Mouse (Mus musculus): Measurements from ENCODE around the gene Pram1.
"Not testable (repeated sequence)": the region's sequence is repeated elsewhere in the genome, so short reads cannot be mapped to it uniquely, and the experiment has no call there.

The Pram1 gene

GRCm38 (mm10) chr17:33637516-33638276 lies at the start of gene Pram1:
Pram1 (plus strand) TSS chr17:33638056.
- DNase-seq (ENCODE audit: low spot score): no peak

DNA sequence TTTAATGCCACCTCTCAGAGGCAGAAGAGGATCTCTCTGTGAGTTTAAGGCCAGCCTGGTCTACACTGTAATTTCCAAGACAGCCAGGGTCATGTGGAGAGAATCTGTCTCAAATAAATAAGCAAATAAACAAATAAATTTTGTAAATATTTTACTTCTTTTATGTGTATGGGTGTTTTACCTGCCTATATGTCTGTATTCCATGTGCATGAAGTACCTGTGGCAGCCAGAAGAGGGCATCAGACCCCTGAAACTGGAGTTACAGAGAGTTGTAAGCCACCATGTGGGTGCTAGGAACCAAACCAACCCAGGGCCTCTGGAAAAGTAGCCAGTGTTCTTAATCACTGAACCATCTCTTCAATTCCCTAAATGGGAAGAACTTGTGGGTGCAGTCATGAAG lies 40.6 kb upstream of the Pram1 start:
- no peak for DNase-seq (ENCODE audit: low spot score)

DNA sequence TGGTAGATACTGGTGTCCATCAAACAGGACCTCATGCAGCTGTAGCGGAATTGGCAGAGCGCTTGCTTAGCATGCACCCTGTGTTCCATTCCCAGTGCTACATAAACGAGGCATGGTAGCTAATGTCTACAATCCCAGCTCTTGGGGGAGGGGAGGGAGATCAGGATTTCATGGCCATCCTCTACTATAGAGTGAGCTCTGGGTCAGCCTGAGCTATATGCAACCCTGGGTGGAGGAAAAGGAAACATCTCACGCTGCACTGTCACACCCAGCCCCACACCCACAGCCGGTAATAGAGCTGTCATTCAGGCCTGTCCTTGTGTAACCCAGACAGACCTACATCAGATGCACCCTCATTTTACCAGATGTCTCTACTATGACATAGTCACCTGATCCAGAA lies 39.4 kb upstream of the Pram1 start:
- no peak for DNase-seq (ENCODE audit: low spot score)

GRCm38 (mm10) chr17:33599836-33600475 lies 37.9 kb upstream of the Pram1 start:
- DNase-seq (ENCODE audit: low spot score): no peak

DNA sequence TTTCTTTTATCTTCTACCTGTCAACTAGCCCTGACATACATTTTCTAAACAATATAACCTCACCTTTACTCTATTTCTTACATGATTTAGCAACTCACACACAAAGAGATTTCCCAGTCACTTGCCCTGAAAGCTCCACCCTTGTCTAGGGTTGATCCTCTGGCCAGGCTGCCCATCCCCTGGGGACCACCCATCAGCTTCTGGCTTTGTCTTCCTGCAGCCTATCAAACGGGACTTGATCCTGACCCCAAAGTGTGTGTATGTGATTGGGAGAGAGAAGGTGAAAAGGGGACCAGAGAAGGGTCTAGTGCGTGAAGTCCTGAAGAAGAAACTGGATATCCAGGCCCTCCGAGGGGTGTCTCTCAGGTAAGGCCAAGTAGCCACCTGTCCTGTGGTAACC lies 37.0 kb upstream of the Pram1 start:
- DNase-seq (ENCODE audit: low spot score): no peak

- DNase-seq (ENCODE audit: low spot score): no peak
Measured at GRCm38 (mm10) chr17:33601947-33602346, 35.9 kb upstream of the Pram1 start.

GRCm38 (mm10) chr17:33607273-33607672 lies 30.6 kb upstream of the Pram1 start:
- no peak for DNase-seq (ENCODE audit: low spot score)

DNA sequence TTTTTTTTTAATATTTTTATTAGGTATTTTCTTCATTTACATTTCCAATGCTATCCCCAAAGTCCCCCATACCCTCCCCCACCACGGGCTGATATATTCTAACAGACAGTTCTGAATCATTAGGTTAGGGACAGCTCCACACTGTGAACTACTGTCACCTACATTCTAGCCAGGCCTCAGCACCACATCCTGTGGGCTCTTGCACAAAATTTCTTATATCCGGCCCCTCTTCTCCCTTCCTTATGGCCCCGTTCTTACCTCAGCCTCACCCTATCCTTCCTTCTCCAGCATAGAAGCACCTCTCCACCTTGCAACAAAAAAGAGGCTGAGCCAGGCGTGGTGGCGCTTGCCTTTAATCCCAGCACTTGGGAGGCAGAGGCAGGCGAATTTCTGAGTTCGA lies 27.3 kb upstream of the Pram1 start:
- no peak for DNase-seq (ENCODE audit: low spot score)

DNA sequence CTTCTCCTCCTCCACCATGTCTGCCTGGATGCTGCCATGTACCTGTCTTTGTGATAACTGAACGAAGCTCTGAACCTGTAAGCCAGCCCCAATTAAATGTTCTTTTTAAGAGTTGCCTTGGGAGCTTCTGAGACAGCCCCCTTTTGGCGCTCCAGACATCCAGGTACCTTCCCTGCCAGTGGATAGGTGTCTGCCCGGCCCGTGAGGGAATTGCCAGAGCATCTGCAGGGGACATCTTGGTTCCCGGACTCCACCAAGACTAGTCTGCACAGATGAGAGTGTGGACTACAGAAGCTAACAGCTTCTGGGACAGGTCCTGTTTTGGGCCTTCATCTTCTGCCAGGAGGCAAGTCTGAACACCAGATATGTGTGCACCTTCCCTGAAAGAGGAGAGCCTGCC lies 24.1 kb upstream of the Pram1 start:
- not testable (repeated sequence) for DNase-seq (ENCODE audit: low spot score)

DNA sequence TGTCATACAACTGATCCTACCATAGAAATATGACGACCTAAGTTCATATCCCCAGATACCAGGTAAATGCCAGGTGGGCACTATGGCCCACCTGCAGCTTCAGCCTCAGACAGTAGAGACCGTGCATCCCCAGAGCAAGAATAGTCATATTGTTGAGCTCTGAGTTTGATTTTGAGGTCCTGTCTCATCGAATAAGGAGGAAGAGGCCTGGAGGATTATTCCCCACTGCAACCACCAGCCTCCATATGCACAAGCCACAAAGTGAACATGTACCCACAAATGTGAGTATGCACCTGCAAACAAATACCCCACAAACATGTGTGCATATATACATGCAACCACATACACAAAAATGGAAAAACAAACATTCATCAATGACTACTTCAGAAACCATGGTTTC lies 10.6 kb upstream of the Pram1 start:
- no peak for DNase-seq (ENCODE audit: low spot score)

DNA sequence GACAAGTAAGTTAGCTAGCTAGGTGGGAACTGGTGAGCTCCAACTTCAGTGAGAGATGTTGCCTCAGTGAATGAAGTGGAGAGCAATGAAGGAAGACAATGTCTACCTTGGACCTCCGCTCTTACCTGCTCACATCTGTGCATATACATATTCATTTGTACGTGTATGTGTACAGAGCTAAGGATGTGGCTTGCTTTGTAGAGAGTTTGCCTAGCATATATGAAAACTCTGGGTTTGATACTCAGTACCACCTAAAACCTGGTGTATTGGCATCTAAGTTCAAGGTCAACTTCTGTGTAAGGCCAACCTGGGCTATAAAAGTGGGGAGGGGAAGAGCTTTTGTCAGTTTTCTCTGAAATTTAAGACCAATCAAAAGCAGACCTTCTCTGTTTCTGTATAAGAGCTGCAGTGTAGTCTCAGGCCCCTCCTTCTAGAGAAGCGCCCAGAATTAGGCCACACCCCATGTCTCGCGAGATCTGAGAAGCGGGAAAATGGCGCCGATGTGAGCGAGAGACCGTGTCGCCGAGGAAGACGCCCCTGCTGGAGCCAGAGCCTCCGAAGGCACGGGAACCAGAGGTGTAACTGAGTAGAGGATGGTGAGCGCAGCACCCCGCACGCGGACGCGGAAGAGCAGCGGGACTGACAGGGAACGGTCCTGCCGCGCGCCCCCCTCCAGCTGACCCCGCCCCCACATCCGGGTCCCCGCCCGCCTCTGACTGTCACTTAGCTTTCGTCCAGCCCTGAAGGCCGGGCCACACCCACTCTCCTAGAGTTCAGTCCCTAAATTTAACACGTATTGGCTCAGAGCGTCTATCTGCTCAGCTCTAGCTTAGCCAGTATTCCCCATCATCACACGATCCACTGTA lies 9.0 kb upstream of the Pram1 start, which contains the start of gene Zfp414:
Zfp414 (plus strand) TSS at position 470 of the 866 bp plus-strand sequence.
- peak; percentile 74 for DNase-seq (ENCODE audit: low spot score)

DNA sequence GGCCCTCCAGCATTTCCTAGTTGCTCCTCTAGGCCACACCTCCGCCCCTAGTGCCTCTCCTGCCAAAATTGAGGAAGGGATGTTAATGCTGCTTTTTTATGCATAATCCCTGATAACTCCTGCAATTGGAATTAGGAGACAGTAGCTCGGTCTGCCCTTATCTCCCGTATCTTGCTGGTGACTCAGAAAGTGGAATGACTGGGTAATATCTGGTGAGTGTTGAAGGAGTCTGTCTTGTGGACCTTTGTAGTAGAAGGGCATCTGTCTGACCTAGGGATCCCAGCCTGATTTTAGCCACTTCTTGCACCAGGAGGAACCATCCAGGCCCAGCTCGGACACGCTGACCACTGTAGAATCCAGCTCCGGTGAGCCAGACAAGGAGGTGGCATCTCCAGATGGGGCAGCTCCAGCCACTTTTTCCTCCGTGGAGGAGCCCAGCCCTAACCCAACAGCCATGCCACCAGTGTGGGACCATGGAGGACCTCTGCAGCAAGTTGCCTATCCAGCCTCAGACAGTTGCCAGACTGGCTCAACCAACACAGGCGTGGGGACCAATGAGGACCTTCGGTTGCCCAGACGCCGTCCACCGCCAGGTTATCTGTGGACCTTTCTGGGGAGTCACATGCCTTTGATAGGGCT lies 8.2 kb upstream of the Pram1 start:
- DNase-seq (ENCODE audit: low spot score): no peak

GRCm38 (mm10) chr17:33630171-33630895 lies 7.5 kb upstream of the Pram1 start:
- no peak for DNase-seq (ENCODE audit: low spot score)

- no peak for DNase-seq (ENCODE audit: low spot score)
Measured at GRCm38 (mm10) chr17:33631236-33631635, 6.6 kb upstream of the Pram1 start.

DNA sequence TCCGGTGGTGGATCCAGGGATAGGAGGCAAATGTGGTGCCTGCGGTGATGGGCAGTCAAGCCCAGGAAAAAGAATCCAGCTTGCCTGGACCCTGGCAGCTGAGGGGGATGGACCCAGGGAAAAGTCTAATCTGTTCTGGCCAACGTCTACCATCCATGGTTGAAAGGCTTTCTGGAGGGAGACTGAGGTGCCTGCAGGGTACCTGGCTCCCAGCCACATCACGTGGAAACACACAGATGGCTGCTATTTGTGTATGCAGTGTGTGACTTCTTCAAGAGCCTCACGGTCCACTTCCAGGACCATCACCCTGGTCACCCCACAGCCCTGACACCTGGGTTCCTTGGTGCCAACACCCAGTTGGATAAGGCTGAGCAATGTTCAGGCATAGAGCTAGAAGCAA lies 6.1 kb upstream of the Pram1 start:
- DNase-seq (ENCODE audit: low spot score): no peak

GRCm38 (mm10) chr17:33637038-33637437 lies 818 bp upstream of the Pram1 start:
- no peak for DNase-seq (ENCODE audit: low spot score)

DNA sequence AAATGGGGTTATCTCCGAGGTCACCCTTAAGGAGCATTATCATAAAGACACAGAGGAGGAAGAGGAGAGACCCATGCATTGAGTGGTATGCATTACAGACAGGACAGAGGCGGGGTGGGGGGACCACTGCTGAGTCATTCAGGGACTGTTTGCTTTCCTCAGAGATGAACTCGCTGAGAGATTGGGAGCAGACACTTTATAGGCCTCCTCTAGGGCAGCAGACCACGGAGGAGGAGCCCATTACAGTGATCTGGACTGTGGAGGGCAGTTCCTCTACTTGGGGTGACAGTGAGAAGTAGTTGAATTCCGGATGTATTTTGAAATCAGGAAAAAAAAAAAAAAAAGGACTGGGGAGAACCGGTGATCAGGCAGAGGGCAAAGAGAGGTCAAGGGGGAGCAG lies 1.9 kb downstream of the Pram1 start:
- DNase-seq (ENCODE audit: low spot score): no peak

DNA sequence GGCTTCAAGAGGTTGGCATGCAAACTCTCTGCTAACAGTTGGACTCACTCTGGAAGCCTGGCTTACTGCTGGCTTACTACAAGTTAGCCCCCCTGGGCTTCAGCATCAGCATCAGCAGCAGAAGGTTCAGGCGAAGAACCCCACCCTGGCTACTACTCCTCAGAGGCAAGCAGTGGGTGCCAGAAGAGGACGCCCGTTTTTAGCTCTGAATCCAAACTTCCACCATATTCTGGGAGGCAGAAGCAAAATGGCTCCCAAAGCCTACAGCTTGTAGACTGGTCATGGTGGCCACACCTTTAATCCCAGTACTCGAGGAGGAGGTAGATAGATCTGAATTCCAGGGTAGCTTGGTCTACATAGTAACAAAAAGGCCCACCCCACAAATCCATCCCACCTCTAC lies 6.2 kb downstream of the Pram1 start:
- no peak for DNase-seq (ENCODE audit: low spot score)

DNA sequence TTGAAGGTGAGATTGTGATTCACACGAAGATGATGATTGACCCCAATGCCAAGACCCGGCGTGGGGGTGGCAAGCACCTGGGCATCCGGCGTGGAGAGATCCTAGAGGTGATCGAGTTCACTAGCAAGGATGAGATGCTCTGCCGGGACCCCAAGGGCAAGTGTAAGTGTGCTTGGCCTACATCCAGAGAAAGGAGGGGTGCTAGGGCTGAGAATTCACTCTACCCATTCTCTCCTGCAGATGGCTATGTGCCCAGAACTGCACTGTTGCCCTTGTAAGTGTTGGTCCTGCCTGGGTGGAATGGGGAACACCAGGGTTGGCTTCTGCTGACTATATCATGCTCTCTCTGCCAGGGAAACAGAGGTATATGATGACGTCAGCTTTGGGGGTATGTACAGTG lies 7.2 kb downstream of the Pram1 start:
- DNase-seq (ENCODE audit: low spot score): no peak

GRCm38 (mm10) chr17:33649781-33650475 lies 12.1 kb downstream of the Pram1 start:
- no peak for DNase-seq (ENCODE audit: low spot score)

GRCm38 (mm10) chr17:33666813-33667212 lies 29.0 kb downstream of the Pram1 start:
- DNase-seq (ENCODE audit: low spot score): no peak
